Mouse (Mus musculus): ENCODE measurements around the gene Als2cl. TPM values are rescaled to one million over a fixed set of nuclear protein-coding genes. Genes with fewer than 3 reads are reported as not detected.

Gene Als2cl
- polyA plus RNA-seq, 2 experiments = 1.6 to 7.4 TPM

- H3K4me3 ChIP-seq (replicated peaks; ENCODE audit: low read length) = peak within 1 kb of the TSS; percentile 58
- peak within 1 kb of the TSS; percentile 93 for H3K4me2 ChIP-seq (replicated peaks; ENCODE audit: low read depth, low read length, severe bottlenecking)
- peak within 1 kb of the TSS; percentile 57 for H3K9ac ChIP-seq (ENCODE audit: low read depth, low read length, severe bottlenecking)
- peak; percentile 82 for ATAC-seq (ENCODE audit: low FRiP score, low read depth)
- peak; percentile 33 for DNase-seq (ENCODE audit: low spot score)
- H3K36me3 ChIP-seq (ENCODE audit: control insufficient read depth, insufficient read depth, low read length) = no peaks in the 10 kb centered on the region
- peaks cover 12% of the 10 kb centered on the region; the same call in 1 of the 2 replicates for H3K4me1 ChIP-seq (ENCODE audit: control insufficient read depth, insufficient read depth, low read length)
- no peaks in the 10 kb centered on the region for H3K9me3 ChIP-seq (ENCODE audit: control insufficient read depth, low read length)
- under 1% methylated on average over 39 of the region's 57 CpGs for WGBS
- TF ChIP-seq POLR2A (IDR thresholded peaks at IDR 0.05; ENCODE audit: borderline replicate concordance, extremely low read depth, insufficient read depth, insufficient read length) = no peak
- no peak within 1 kb of the TSS for H3K27ac ChIP-seq (replicated peaks; ENCODE audit: low read depth, low read length)
- peaks cover 11% of the 10 kb centered on the region; the same call in 1 of the 2 replicates for H3K27me3 ChIP-seq (ENCODE audit: control insufficient read depth, insufficient read depth, low read length)
Measured at GRCm38 (mm10) chr9:110879998-110880561, 410 bp downstream of the Als2cl start, which contains the start of gene Tmie. Gene Tmie, minus strand, starts transcription at chr9:110880113.

- H3K9ac ChIP-seq (ENCODE audit: low read depth, low read length, severe bottlenecking) = peak overlapping the region; percentile 57; the same call in 1 of the 2 replicates
- ATAC-seq (ENCODE audit: low FRiP score, low read depth) = no peak
- no peak overlapping the region for H3K27ac ChIP-seq (replicated peaks; ENCODE audit: low read depth, low read length)
- H3K36me3 ChIP-seq (ENCODE audit: control insufficient read depth, insufficient read depth, low read length) = no peaks in the 10 kb centered on the region
- peaks cover 11% of the 10 kb centered on the region; the same call in 1 of the 2 replicates for H3K27me3 ChIP-seq (ENCODE audit: control insufficient read depth, insufficient read depth, low read length)
- no peak for TF ChIP-seq POLR2A (IDR thresholded peaks at IDR 0.05; ENCODE audit: borderline replicate concordance, extremely low read depth, insufficient read depth, insufficient read length)
- H3K4me2 ChIP-seq (replicated peaks; ENCODE audit: low read depth, low read length, severe bottlenecking) = peak overlapping the region; percentile 93
- 68% methylated on average over 4 of the region's 4 CpGs for WGBS
- H3K4me1 ChIP-seq (ENCODE audit: control insufficient read depth, insufficient read depth, low read length) = peaks cover 12% of the 10 kb centered on the region; the same call in 1 of the 2 replicates
- no peak for DNase-seq (ENCODE audit: low spot score)
- no peaks in the 10 kb centered on the region for H3K9me3 ChIP-seq (ENCODE audit: control insufficient read depth, low read length)
- H3K4me3 ChIP-seq (replicated peaks; ENCODE audit: low read length) = peak overlapping the region; percentile 58
Measured at GRCm38 (mm10) chr9:110880772-110881171, 1.1 kb downstream of the Als2cl start.

- Histone ChIP-seq H3K4me1 (ENCODE audit: control insufficient read depth, insufficient read depth, low read length) (peaks cover 12% of the 10 kb centered on the region; the same call in 1 of the 2 replicates), H3K4me3 (replicated peaks; ENCODE audit: low read length) (no peak overlapping the region), H3K9ac (ENCODE audit: low read depth, low read length, severe bottlenecking) (no peak overlapping the region), H3K27me3 (ENCODE audit: control insufficient read depth, insufficient read depth, low read length) (peaks cover 11% of the 10 kb centered on the region; the same call in 1 of the 2 replicates), H3K4me2 (replicated peaks; ENCODE audit: low read depth, low read length, severe bottlenecking) (no peak overlapping the region), H3K36me3 (ENCODE audit: control insufficient read depth, insufficient read depth, low read length) (no peaks in the 10 kb centered on the region), H3K9me3 (ENCODE audit: control insufficient read depth, low read length) (no peaks in the 10 kb centered on the region), H3K27ac (replicated peaks; ENCODE audit: low read depth, low read length) (no peak overlapping the region)
- DNase-seq (ENCODE audit: low spot score) (no peak), ATAC-seq (ENCODE audit: low FRiP score, low read depth) (no peak)
- TF ChIP-seq POLR2A (IDR thresholded peaks at IDR 0.05; ENCODE audit: borderline replicate concordance, extremely low read depth, insufficient read depth, insufficient read length) = no peak
- 61% methylated on average over 7 of the region's 7 CpGs for WGBS
Measured at GRCm38 (mm10) chr9:110881953-110882352, 2.3 kb downstream of the Als2cl start.

DNA sequence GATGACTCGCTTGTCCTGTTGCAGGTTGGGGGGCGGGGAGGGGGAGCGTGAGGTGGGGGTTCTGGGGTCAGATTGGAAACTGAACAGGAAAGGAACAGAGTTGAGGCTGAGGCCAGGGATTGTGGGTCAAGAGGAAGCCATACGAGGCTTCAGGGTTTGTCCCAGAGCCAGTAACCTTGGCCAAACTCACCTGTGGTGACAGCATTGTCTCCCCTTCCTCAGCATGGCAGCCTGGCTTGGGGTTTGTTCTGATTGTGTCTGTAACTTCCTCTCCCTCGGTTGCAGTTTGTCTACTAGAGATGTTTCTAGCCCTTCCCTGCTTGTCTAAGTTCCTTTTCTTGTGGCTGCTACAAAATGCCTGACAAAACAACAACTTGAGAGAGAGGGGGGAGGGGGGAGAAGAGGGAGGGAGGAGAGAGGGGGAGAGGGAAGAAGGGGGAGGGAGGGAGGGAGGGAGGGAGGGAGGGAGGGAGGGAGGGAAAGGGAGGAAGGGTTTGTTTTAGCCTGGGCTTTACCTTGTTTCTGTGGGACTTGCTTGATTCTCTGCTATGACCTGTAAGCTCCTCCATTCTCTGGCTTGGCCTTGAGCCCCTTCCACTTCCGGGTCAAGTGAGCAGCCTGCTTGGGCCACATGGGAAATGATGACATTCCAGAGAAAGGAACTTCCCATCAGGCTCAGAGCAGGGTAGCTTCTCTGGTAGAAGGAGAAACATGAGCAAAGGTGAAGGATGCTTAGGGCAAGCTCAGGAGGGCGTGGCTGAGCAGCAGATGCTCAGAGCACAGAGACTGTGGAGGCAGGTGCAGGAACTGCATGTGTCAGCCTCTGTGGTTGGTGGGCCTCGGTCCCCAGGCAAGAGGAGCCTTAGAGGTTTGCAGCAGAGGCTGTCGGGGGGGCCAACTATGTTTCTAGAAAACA, 8.0 kb downstream of the Als2cl start:
- DNase-seq (ENCODE audit: low spot score) (no peak), ATAC-seq (ENCODE audit: low FRiP score, low read depth) (no peak)
- no peaks in the 10 kb centered on the region for H3K36me3 ChIP-seq (ENCODE audit: control insufficient read depth, insufficient read depth, low read length)
- no peaks in the 10 kb centered on the region for H3K4me1 ChIP-seq (ENCODE audit: control insufficient read depth, insufficient read depth, low read length)
- no peak overlapping the region for H3K4me2 ChIP-seq (replicated peaks; ENCODE audit: low read depth, low read length, severe bottlenecking)
- H3K9me3 ChIP-seq (ENCODE audit: control insufficient read depth, low read length) = no peaks in the 10 kb centered on the region
- no peak for TF ChIP-seq POLR2A (IDR thresholded peaks at IDR 0.05; ENCODE audit: borderline replicate concordance, extremely low read depth, insufficient read depth, insufficient read length)
- 59% methylated on average over 9 of the region's 9 CpGs for WGBS
- no peak overlapping the region for H3K27ac ChIP-seq (replicated peaks; ENCODE audit: low read depth, low read length)
- no peak overlapping the region for H3K9ac ChIP-seq (ENCODE audit: low read depth, low read length, severe bottlenecking)
- H3K4me3 ChIP-seq (replicated peaks; ENCODE audit: low read length) = no peak overlapping the region
- no peaks in the 10 kb centered on the region for H3K27me3 ChIP-seq (ENCODE audit: control insufficient read depth, insufficient read depth, low read length)

DNA sequence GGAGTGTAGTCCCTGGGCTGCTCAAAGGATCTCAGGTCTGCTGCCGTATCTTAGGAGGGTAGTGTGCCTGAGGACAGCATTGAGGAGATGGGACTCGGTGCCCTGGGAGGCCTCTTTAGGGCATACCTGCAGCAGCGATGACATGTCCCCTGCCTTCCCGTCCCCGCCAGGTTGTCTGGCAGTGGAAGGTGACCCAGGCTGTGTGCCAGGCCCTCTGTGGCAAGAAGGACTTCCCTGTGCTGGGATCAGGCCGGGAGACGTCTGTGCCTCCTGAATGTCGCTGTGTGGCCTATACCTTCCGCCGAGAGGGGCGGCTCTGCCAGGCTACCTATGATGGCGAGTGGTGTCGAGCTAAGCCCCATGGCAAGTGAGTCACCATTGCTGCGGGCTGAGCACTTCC, 9.3 kb downstream of the Als2cl start:
- H3K27me3 ChIP-seq (ENCODE audit: control insufficient read depth, insufficient read depth, low read length) = no peaks in the 10 kb centered on the region
- no peak for DNase-seq (ENCODE audit: low spot score)
- no peak overlapping the region for H3K4me3 ChIP-seq (replicated peaks; ENCODE audit: low read length)
- WGBS = 86% methylated on average over 14 of the region's 14 CpGs
- no peaks in the 10 kb centered on the region for H3K9me3 ChIP-seq (ENCODE audit: control insufficient read depth, low read length)
- TF ChIP-seq POLR2A (IDR thresholded peaks at IDR 0.05; ENCODE audit: borderline replicate concordance, extremely low read depth, insufficient read depth, insufficient read length) = no peak
- H3K27ac ChIP-seq (replicated peaks; ENCODE audit: low read depth, low read length) = no peak overlapping the region
- no peak overlapping the region for H3K9ac ChIP-seq (ENCODE audit: low read depth, low read length, severe bottlenecking)
- ATAC-seq (ENCODE audit: low FRiP score, low read depth) = no peak
- H3K4me2 ChIP-seq (replicated peaks; ENCODE audit: low read depth, low read length, severe bottlenecking) = no peak overlapping the region
- no peaks in the 10 kb centered on the region for H3K36me3 ChIP-seq (ENCODE audit: control insufficient read depth, insufficient read depth, low read length)
- H3K4me1 ChIP-seq (ENCODE audit: control insufficient read depth, insufficient read depth, low read length) = no peaks in the 10 kb centered on the region

Data from limb, embryonic 14.5 days (tissue).